Mouse (Mus musculus): ENCODE data around the gene Tspan10. TPM values are rescaled to one million over a fixed set of nuclear protein-coding genes. Genes with fewer than 3 reads are reported as not detected.
A peak's percentile ranks its signal among the peaks of the same experiment; 100 is the strongest.

Gene Tspan10
- polyA plus RNA-seq, 1 experiment from 2014 or later: not detected

- no peak overlapping the region for H3K4me3 ChIP-seq
- ATAC-seq (ENCODE audit: extremely low read depth, insufficient number of reproducible peaks, low FRiP score, low TSS enrichment): no peak
- no peaks in the 10 kb centered on the region for H3K27me3 ChIP-seq (replicated peaks)
- WGBS: 67% methylated on average over 9 of the region's 9 CpGs
- peaks cover 90% of the 10 kb centered on the region for H3K36me3 ChIP-seq
- H3K4me1 ChIP-seq: peaks cover 12% of the 10 kb centered on the region
- H3K9me3 ChIP-seq: no peaks in the 10 kb centered on the region
- H3K4me2 ChIP-seq: no peak overlapping the region
- 0 out of 2 replicates have a peak overlapping the region, but pooled peaks have one; percentile 40 for H3K9ac ChIP-seq
- peak overlapping the region; percentile 42 for H3K27ac ChIP-seq (replicated peaks)
These were observed 18.7 kb upstream of the Tspan10 start for GRCm38 (mm10) chr11:120423569-120424295.

GRCm38 (mm10) chr11:120426727-120427126 is 15.7 kb upstream of the Tspan10 start:
- H3K36me3 ChIP-seq: peaks cover 89% of the 10 kb centered on the region
- H3K9me3 ChIP-seq: no peaks in the 10 kb centered on the region
- H3K27ac ChIP-seq (replicated peaks): no peak overlapping the region
- no peak for ATAC-seq (ENCODE audit: extremely low read depth, insufficient number of reproducible peaks, low FRiP score, low TSS enrichment)
- WGBS: 84% methylated on average over 3 of the region's 3 CpGs
- H3K4me1 ChIP-seq: peaks cover 12% of the 10 kb centered on the region
- no peak overlapping the region for H3K9ac ChIP-seq
- no peak overlapping the region for H3K4me3 ChIP-seq
- H3K4me2 ChIP-seq: no peak overlapping the region
- no peaks in the 10 kb centered on the region for H3K27me3 ChIP-seq (replicated peaks)

- H3K9ac ChIP-seq: peak within 1 kb of the TSS; percentile 98
- ATAC-seq (ENCODE audit: extremely low read depth, insufficient number of reproducible peaks, low FRiP score, low TSS enrichment): peak; percentile 74
- H3K4me3 ChIP-seq: peak within 1 kb of the TSS; percentile 99
- H3K4me1 ChIP-seq: peaks cover 19% of the 10 kb centered on the region
- H3K36me3 ChIP-seq: peaks cover 35% of the 10 kb centered on the region
- H3K9me3 ChIP-seq: no peaks in the 10 kb centered on the region
- no peaks in the 10 kb centered on the region; the same call in 1 of the 2 replicates for H3K27me3 ChIP-seq (replicated peaks)
- under 1% methylated on average over 77 of the region's 77 CpGs for WGBS
- peak within 1 kb of the TSS; percentile 83 for H3K4me2 ChIP-seq
- peak within 1 kb of the TSS; percentile 85 for H3K27ac ChIP-seq (replicated peaks)
These were observed 5.1 kb upstream of the Tspan10 start, which contains the start of gene Nploc4 for GRCm38 (mm10) chr11:120437152-120437856. Nploc4 (minus strand) TSS chr11:120437708.

DNA sequence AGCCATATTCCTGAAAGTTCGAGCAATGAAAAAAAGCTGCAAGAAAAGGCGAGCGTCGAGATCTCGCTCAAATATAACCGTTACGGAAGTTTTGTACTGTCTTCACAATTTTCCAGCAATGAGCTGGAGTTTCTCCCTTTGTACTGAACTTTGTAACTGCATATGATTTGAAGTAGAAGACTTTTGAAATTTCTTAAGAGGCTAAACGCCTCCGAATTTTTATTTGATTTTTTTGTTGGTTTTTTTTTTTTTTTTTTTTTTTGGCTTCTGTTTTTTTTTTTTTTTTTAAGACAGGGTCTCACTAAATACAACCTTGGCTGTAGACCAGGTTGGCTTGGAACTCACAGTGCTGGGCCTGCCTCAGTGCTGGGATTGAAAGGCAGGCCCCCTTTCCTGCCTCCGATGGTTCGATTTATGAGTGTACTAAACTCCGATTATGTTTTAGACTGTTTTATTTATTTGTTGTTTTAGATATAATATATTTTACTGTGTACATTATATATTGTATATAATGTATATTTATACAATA is 4.5 kb upstream of the Tspan10 start:
- Histone ChIP-seq H3K4me1 (peaks cover 19% of the 10 kb centered on the region), H3K4me3 (peak overlapping the region; percentile 99), H3K9ac (peak overlapping the region; percentile 98), H3K9me3 (no peaks in the 10 kb centered on the region), H3K36me3 (peaks cover 29% of the 10 kb centered on the region), H3K4me2 (peak overlapping the region; percentile 83), H3K27me3 (replicated peaks) (no peaks in the 10 kb centered on the region; the same call in 1 of the 2 replicates), H3K27ac (replicated peaks) (peak overlapping the region; percentile 85)
- no peak for ATAC-seq (ENCODE audit: extremely low read depth, insufficient number of reproducible peaks, low FRiP score, low TSS enrichment)
- 25% methylated on average over 12 of the region's 12 CpGs for WGBS

GRCm38 (mm10) chr11:120442765-120443280 is 379 bp downstream of the Tspan10 start:
- WGBS: 85% methylated on average over 3 of the region's 3 CpGs
- Histone ChIP-seq H3K9ac (no peak overlapping the region), H3K4me3 (no peak overlapping the region), H3K27ac (replicated peaks) (no peak overlapping the region), H3K9me3 (no peaks in the 10 kb centered on the region), H3K27me3 (replicated peaks) (no peaks in the 10 kb centered on the region; the same call in 1 of the 2 replicates), H3K4me2 (no peak overlapping the region), H3K4me1 (0 out of 2 replicates have a peak, but pooled peaks cover 7% of the 10 kb centered on the region), H3K36me3 (no peaks in the 10 kb centered on the region)
- ATAC-seq (ENCODE audit: extremely low read depth, insufficient number of reproducible peaks, low FRiP score, low TSS enrichment): no peak

GRCm38 (mm10) chr11:120444106-120444505 is 1.7 kb downstream of the Tspan10 start:
- no peaks in the 10 kb centered on the region for H3K9me3 ChIP-seq
- H3K4me1 ChIP-seq: 0 out of 2 replicates have a peak, but pooled peaks cover 7% of the 10 kb centered on the region
- no peak overlapping the region for H3K9ac ChIP-seq
- no peak overlapping the region for H3K4me2 ChIP-seq
- no peak overlapping the region for H3K4me3 ChIP-seq
- ATAC-seq (ENCODE audit: extremely low read depth, insufficient number of reproducible peaks, low FRiP score, low TSS enrichment): no peak
- H3K36me3 ChIP-seq: no peaks in the 10 kb centered on the region
- 72% methylated on average over 6 of the region's 6 CpGs for WGBS
- H3K27ac ChIP-seq (replicated peaks): no peak overlapping the region
- H3K27me3 ChIP-seq (replicated peaks): no peaks in the 10 kb centered on the region; the same call in 1 of the 2 replicates

- Histone ChIP-seq H3K36me3 (no peaks in the 10 kb centered on the region), H3K9ac (no peak overlapping the region), H3K27ac (replicated peaks) (no peak overlapping the region), H3K4me1 (0 out of 2 replicates have a peak, but pooled peaks cover 7% of the 10 kb centered on the region), H3K4me3 (no peak overlapping the region), H3K9me3 (no peaks in the 10 kb centered on the region), H3K27me3 (replicated peaks) (no peaks in the 10 kb centered on the region; the same call in 1 of the 2 replicates), H3K4me2 (no peak overlapping the region)
- no peak for ATAC-seq (ENCODE audit: extremely low read depth, insufficient number of reproducible peaks, low FRiP score, low TSS enrichment)
- WGBS: 46% methylated on average over 3 of the region's 3 CpGs
These were observed 3.0 kb downstream of the Tspan10 start for GRCm38 (mm10) chr11:120445475-120445874.

- 0 out of 2 replicates have a peak, but pooled peaks cover 7% of the 10 kb centered on the region for H3K4me1 ChIP-seq
- no peak overlapping the region for H3K27ac ChIP-seq (replicated peaks)
- no peak overlapping the region for H3K4me2 ChIP-seq
- no peak overlapping the region for H3K9ac ChIP-seq
- ATAC-seq (ENCODE audit: extremely low read depth, insufficient number of reproducible peaks, low FRiP score, low TSS enrichment): no peak
- no peaks in the 10 kb centered on the region for H3K9me3 ChIP-seq
- H3K36me3 ChIP-seq: no peaks in the 10 kb centered on the region
- WGBS: 75% methylated on average over 7 of the region's 7 CpGs
- H3K27me3 ChIP-seq (replicated peaks): no peaks in the 10 kb centered on the region
- H3K4me3 ChIP-seq: no peak overlapping the region
These were observed 4.7 kb downstream of the Tspan10 start for GRCm38 (mm10) chr11:120447179-120447578.

GRCm38 (mm10) chr11:120452246-120452645 is 9.8 kb downstream of the Tspan10 start:
- Histone ChIP-seq H3K27ac (replicated peaks) (no peak overlapping the region), H3K27me3 (replicated peaks) (no peaks in the 10 kb centered on the region; the same call in 1 of the 2 replicates), H3K36me3 (peaks cover 12% of the 10 kb centered on the region), H3K4me3 (no peak overlapping the region), H3K4me1 (peaks cover 10% of the 10 kb centered on the region), H3K4me2 (no peak overlapping the region), H3K9me3 (no peaks in the 10 kb centered on the region), H3K9ac (no peak overlapping the region)
- no peak for ATAC-seq (ENCODE audit: extremely low read depth, insufficient number of reproducible peaks, low FRiP score, low TSS enrichment)
- WGBS: 68% methylated on average over 3 of the region's 3 CpGs

DNA sequence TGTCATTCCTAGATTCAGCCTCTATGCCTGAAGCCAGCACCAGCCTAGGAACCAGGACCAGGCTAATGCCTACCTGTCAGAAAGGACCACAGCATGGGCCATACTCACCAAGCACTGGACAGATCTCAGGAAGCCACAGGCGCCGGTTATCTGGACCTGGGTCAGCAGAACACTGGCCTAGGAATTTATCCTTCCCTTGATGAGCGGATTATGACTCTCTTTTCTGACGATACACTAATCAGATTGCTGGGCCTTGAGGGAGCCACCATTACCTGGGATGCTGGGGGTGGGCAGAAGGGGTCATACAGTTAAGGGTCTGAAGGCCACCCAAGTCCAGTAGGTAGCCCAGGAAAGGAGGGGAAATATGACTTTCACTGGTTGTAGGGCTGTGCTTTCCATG is 10.9 kb downstream of the Tspan10 start, which contains the start of gene Pde6g:
Gene Pde6g (minus strand): TSS at position 195 of the 400 bp plus-strand sequence.
- WGBS: 75% methylated on average over 4 of the region's 4 CpGs
- H3K36me3 ChIP-seq: peaks cover 12% of the 10 kb centered on the region
- no peaks in the 10 kb centered on the region; the same call in 1 of the 2 replicates for H3K27me3 ChIP-seq (replicated peaks)
- no peak for ATAC-seq (ENCODE audit: extremely low read depth, insufficient number of reproducible peaks, low FRiP score, low TSS enrichment)
- H3K4me2 ChIP-seq: no peak within 1 kb of the TSS
- no peak within 1 kb of the TSS for H3K9ac ChIP-seq
- H3K27ac ChIP-seq (replicated peaks): no peak within 1 kb of the TSS
- no peaks in the 10 kb centered on the region for H3K9me3 ChIP-seq
- no peak within 1 kb of the TSS for H3K4me3 ChIP-seq
- peaks cover 14% of the 10 kb centered on the region for H3K4me1 ChIP-seq

DNA sequence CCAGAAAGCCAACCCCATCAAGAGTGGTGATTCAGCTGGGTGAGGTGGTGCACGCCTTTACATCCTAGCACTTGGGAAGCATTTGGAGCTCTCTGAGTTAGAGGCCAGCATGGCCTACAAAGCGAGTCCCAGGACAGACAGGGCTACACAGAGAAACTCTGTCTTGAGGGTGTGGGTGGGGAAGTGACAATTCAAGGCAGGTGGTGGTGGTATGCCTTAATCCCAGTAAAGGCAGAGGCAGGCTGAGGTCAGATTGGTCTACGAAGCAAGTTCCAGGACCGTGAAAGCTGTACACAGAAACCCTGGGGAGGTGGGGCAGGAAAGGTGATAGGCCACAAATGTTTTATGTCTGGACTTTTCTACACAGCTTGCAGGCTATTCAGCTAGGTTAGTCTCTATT is 12.5 kb downstream of the Tspan10 start:
- no peaks in the 10 kb centered on the region for H3K9me3 ChIP-seq
- H3K27me3 ChIP-seq (replicated peaks): no peaks in the 10 kb centered on the region; the same call in 1 of the 2 replicates
- H3K27ac ChIP-seq (replicated peaks): no peak overlapping the region
- H3K4me1 ChIP-seq: peaks cover 26% of the 10 kb centered on the region
- no peak for ATAC-seq (ENCODE audit: extremely low read depth, insufficient number of reproducible peaks, low FRiP score, low TSS enrichment)
- H3K4me3 ChIP-seq: no peak overlapping the region
- H3K9ac ChIP-seq: no peak overlapping the region
- 92% methylated on average over 4 of the region's 4 CpGs for WGBS
- H3K36me3 ChIP-seq: peaks cover 19% of the 10 kb centered on the region
- H3K4me2 ChIP-seq: no peak overlapping the region
